Mouse (Mus musculus): ENCODE measurements at regions not wholly inside any gene's neighbourhood (a gene's known extent, or its start where the extent isn't known, plus 50 kb on each side); places are given as distances from the start of the nearest gene placed in this dataset.

DNA sequence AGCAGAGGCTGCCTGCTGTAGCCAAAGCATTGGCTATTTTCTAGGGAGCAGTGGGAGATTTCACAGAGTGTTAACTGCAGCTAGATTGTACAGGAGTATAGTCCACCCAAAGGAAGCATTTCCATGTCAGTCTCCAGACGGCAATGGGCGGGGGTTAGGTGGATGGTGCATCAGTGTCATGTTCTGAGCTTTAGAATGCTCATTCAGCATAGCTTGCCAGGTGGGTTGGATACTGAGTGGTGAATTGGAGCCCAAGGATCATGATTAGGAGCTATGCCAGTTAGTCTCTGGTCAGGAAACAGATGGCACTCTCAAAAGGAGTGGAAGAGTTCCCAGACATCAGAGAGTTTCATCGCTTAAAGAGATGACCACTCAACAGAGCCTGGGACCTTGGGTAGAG lies 53.5 kb upstream of the H2al1a start:
- TF ChIP-seq CTCF (conservative IDR thresholded peaks at IDR 0.05; ENCODE audit: low read length), result no peak
- TF ChIP-seq NANOG (IDR thresholded peaks at IDR 0.05; ENCODE audit: borderline replicate concordance, low read length), result no peak

Measured in E14TG2a.4 (cell line).